Mouse (Mus musculus): ENCODE results near the gene Dab1. TPM values are rescaled to one million over a fixed set of nuclear protein-coding genes. Genes with fewer than 3 reads are reported as not detected.
A peak's percentile ranks its signal among the peaks of the same experiment; 100 is the strongest.

Dab1 gene
- total RNA-seq, 2 experiments from 2014 or later, result 155 to 170 TPM

DNA sequence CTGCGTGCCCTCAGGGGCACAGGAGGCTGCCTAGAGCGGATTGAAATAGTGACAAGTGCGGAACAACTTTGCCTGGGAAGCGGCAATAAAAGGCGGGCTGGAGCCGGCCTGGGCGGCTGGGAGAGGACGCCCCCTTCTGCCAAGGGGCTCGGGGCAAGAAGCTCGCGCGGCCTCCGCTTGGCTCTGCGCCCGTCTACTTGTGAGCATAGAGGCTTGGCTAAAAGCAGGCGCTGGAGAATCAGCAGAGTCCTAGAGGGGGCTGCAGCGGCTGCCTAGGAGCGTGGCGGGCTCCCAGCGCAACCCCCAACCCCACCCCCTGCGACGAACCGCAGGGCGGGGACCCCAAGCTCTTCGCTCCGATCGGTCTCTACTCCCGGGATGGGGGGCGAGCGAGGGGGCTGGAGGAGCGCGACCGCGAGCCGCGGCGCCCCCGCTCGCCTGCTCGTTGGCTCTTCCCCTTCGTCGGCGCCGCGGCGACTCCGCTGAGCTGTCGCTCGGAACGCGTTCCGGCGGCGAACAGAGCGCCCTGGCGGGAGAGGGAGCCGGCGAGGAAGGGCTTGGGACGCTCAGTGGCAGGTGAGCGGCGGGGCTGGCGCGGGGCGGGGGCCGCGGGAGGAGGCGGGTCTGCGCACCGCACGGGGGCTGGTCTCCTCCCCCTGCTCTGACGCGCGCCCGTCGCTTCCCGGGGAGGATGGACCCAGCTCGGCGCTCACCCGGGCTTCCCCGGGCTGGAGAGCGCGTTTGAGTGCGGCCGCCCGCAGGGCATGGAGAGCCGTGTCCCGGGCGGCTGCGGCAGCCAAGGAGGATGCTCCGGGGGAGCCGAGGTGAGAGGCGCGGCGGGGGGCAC lies 748.0 kb downstream of the Dab1 start:
- Histone ChIP-seq H3K27ac (peak overlapping the region; percentile 97), H3K4me3 (peak overlapping the region; percentile 81)
- TF ChIP-seq CTCF (conservative IDR thresholded peaks at IDR 0.05), result peak; percentile 70
- DNase-seq (ENCODE audit: low spot score in 2 of 2), result peak; percentile 84 to 87

DNA sequence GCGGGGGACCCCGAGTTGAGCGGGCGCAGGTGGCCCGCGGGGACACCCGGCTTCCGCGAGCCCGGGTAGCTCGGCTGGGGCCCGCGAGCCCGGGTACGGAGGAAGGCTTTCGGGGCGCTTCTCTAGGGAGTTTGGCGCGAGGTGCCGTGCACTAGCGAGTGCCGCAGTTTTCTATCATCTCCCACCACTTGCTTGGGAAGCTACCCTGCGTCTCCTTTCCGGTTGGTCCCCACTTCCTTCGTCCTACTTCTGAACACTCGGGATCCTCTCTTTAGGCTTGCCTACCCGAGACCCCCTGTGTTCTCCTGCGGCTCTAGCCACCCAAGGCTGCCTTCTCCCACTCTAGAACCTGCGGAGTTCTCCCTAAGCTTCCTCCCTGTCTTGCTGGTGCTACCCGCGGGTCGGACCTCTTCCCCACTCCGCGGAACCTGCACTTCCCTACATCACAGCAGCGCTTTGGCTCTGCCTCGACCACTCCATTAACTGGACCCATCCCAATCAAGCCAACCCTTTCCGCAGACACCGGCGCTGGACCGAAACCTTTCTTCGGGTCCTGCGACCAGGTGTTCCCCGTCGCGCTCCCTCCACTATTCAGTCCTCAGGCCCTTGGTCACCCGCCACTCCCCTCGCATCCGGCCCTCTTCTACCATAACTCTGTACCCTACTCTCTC lies 748.7 kb downstream of the Dab1 start:
- H3K4me3 ChIP-seq, result peak overlapping the region; percentile 81
- peak; percentile 17 to 33 for DNase-seq (ENCODE audit: low spot score in 2 of 2)
- TF ChIP-seq CTCF (conservative IDR thresholded peaks at IDR 0.05), result no peak
- peak overlapping the region; percentile 97 for H3K27ac ChIP-seq

DNA sequence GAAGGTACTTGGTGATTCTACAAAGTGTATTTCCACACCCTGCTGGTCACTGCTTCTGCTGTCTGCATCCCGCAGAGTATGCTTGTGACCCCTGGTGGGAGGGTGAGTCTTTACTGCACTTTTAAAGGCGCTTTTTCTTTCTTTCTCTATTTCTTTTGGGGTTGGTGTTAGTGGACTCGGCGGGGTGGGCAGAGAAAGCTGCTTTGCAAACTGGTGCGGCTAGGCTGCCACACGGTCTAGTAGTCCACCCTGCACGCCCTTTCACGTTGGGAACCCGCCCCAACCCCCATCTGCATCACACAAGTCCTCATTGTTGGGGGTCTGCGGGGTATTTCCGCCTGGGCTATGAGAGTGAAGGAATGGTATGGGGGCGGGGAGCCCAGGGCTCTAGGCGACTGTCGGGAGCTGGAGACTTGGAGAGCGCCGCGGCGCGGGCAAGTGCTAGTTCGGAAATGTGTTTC lies 749.4 kb downstream of the Dab1 start:
- peak overlapping the region; percentile 97 for H3K27ac ChIP-seq
- H3K4me3 ChIP-seq, result peak overlapping the region; percentile 81
- peak; percentile 34; the same call in 1 of the 2 replicates for TF ChIP-seq CTCF (conservative IDR thresholded peaks at IDR 0.05)
- peak; percentile 62 to 70 for DNase-seq (ENCODE audit: low spot score in 2 of 2)

DNA sequence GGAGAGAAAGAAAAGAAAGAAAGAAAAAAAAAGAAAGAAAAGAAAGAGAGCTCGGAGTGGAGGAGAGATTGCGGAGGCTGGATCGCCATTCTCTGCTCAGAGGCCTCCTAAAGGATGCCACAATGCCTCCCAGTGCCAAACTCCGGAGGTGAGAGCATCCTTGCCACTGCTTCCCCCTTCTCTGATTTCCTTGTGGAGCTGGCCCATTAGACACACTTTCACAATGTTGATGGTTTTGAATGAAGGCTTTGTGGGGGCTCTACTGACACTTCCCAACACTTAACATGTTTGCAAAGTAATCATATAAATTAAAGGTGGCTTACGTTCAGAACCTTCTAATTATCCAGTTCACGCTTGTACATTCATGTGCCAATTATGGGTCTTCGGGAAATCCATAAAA lies 749.9 kb downstream of the Dab1 start:
- Histone ChIP-seq H3K27ac (peak overlapping the region; percentile 97), H3K4me3 (peak overlapping the region; percentile 81)
- TF ChIP-seq CTCF (conservative IDR thresholded peaks at IDR 0.05), result no peak
- DNase-seq (ENCODE audit: low spot score in 2 of 2), result no peak

DNA sequence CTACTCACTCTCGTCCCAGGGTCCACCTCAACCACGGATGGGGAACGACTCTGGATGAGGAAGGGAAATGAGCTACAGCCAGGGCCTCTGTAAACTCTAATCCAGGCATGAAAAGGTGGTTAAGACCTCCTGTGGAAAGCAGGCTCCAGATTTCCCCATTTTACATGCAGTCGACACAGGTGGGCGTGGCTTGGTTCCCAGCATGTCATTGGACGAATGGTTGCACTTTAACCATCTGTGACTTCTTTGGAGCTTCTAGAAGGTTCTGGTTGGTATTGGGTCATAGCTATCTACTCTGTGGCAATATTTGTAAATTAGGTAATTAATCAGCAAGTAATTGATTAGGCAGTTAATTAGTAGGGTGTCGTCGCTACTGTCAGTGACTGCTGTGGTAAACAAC lies 752.0 kb downstream of the Dab1 start:
- TF ChIP-seq CTCF (conservative IDR thresholded peaks at IDR 0.05), result no peak
- H3K27ac ChIP-seq, result 0 out of 2 replicates have a peak overlapping the region, but pooled peaks have one; percentile 2
- no peak overlapping the region for H3K4me3 ChIP-seq
- DNase-seq (ENCODE audit: low spot score in 2 of 2), result no peak

DNA sequence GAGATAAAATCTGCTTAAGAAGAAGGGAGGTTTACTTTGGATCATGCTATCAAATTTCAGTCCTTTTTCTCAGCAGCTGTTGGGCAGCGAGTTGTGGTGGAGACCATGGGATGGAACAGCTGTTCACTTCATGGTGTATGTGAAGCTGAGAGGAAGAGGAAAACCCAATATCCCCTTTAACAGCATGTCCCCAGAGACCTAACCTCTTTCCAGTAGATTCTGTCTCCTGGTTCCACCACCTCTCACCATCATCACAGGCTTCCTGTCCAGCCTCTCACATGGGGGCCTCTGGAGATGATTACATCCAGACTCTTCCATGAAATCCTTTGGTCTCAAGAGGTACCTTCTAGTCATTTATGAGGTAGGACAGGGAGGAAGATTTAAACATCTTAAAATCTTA lies 755.0 kb downstream of the Dab1 start:
- TF ChIP-seq CTCF (conservative IDR thresholded peaks at IDR 0.05), result no peak
- H3K27ac ChIP-seq, result no peak overlapping the region
- H3K4me3 ChIP-seq, result no peak overlapping the region
- no peak for DNase-seq (ENCODE audit: low spot score in 2 of 2)

DNA sequence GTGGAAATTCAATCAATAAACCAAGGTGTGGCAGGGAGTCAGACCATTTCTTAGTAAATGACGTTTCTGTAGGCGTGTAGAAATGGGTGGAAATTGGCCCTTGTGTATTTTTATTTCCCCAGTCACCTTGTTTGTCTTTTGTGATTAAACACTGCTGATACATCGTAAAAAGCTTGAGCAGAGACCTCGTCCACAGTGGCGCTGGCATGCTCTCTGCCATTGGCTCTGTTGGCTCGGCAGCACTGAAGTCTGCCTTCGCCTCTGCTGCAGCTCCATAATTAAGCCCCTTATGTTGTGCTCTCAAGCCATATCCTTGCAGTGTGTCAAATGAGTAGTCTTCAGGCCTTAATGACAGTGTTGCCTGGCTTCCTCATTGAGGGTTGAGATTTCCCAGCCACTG lies 765.5 kb downstream of the Dab1 start:
- Histone ChIP-seq H3K27ac (peak overlapping the region; percentile 70), H3K4me3 (no peak overlapping the region)
- no peak for TF ChIP-seq CTCF (conservative IDR thresholded peaks at IDR 0.05)
- DNase-seq (ENCODE audit: low spot score in 2 of 2), result no peak

DNA sequence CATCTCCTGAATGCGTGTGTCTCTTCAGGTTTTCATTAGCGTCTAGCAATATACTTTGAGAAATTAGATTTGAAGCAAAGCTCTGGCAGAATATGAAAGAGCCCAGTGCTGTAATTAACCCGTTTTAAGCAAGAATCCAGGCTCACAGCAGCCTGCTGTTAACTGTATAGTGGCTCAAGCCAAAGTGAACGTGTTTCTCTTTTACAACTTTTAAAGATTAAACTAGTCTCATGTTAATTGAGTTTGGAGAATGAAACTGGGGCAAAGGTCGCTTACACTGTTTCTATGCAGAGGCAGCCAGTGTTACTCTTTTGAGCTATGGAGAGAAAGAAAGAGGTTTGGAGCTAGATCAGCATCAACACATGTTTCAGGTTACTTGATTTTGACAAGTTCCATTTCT lies 766.1 kb downstream of the Dab1 start:
- TF ChIP-seq CTCF (conservative IDR thresholded peaks at IDR 0.05), result no peak
- no peak for DNase-seq (ENCODE audit: low spot score in 2 of 2)
- Histone ChIP-seq H3K27ac (peak overlapping the region; percentile 70), H3K4me3 (no peak overlapping the region; the same call in 1 of the 2 replicates)

DNA sequence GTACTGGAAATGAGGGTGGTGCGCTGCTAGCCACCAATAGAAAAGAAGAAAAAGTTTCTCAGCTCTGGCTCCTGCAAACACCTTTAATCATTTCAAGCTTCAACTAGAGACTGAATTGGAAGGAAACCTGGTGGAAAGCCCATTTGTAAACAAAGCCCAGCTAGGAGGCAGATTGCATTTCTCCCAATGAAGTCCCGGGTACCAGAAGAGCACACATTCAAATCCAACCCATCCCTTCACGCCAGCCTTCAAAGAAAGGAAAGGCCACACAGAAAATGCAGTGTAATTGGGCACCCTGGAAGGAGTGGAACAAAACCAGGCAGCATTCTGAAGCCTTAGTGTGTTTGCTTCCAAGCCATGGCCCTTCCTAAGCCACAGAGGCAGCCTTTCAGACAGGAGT lies 776.4 kb downstream of the Dab1 start:
- peak in 1 of 2 experiments; percentile 48 for DNase-seq (ENCODE audit: low spot score in 2 of 2)
- no peak for TF ChIP-seq CTCF (conservative IDR thresholded peaks at IDR 0.05)
- Histone ChIP-seq H3K27ac (peak overlapping the region; percentile 81), H3K4me3 (no peak overlapping the region)

DNA sequence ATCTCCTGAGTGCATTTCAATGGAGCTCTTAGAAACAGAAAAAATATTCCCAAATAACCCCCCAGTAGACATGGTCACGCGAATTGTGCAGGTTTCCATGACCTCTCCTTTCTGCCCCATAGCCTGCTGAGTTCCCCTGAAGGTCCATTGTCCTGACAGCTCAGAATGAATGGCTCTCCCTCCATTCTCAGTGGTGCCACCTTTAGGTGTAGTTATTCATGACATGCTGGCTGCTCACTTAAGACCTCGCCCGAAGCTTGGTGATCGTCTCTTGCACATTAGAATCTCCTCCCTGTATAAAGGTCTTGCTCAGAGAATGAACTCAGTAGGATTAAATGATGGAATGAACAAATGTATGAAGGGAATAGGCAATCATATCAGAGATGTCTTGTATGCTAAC lies 776.9 kb downstream of the Dab1 start:
- TF ChIP-seq CTCF (conservative IDR thresholded peaks at IDR 0.05), result peak; percentile 65
- peak overlapping the region; percentile 81 for H3K27ac ChIP-seq
- H3K4me3 ChIP-seq, result no peak overlapping the region
- DNase-seq (ENCODE audit: low spot score in 2 of 2), result no peak

DNA sequence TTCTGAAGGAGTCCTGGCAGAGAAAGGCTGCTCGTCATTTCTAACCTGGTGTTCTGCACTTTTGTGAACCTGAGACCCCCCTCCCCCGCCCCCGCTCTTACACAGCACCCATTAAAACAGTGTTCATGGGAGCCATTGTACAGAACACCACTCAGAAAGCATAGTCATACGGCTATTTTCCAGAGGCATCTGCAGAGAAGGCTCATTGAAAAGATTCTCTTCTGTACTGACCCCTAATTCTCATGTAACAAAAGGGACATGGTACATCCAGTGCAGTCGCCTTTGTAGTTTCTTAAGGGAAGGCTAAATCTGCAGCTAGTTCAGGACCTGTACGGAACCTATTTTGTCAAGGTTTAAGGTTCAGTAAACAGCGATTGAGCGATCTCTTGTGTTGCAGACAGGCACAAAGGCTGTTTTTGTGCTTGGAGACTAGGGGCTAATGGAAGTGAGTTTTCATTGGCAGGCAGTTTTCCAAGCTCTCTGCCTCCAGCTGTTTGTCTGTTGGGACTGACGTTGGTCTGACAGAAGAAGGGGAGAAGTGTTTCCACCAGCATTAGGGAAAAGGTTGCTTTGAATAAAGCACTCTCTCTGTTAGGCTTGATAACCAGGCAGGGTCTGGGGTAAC lies 780.1 kb downstream of the Dab1 start:
- no peak overlapping the region; the same call in 1 of the 2 replicates for H3K4me3 ChIP-seq
- DNase-seq (ENCODE audit: low spot score in 2 of 2), result peak in 1 of 2 experiments; percentile 58
- no peak for TF ChIP-seq CTCF (conservative IDR thresholded peaks at IDR 0.05)
- H3K27ac ChIP-seq, result peak overlapping the region; percentile 68

DNA sequence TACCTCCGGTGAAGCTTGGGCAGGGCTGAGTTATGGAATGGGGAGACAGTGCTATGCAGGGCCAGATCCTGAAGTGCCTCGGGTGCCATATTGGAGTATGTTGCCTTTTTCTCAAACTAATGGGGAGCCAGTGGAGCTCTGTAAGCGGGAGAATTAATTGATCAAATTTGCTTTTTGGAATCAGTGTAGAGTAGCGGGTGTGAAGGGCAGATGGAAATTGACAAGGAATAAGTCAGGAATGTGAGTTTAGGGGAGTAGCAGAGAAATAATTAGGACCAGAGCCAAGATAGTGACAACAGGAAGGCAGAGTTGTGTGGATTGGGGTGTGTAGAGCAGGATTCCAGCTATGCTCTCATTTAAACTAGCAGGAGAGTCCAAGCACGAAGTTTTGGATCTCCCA lies 784.9 kb downstream of the Dab1 start:
- DNase-seq (ENCODE audit: low spot score in 2 of 2), result peak in 1 of 2 experiments; percentile 21
- no peak overlapping the region for H3K27ac ChIP-seq
- no peak overlapping the region for H3K4me3 ChIP-seq
- TF ChIP-seq CTCF (conservative IDR thresholded peaks at IDR 0.05), result no peak

DNA sequence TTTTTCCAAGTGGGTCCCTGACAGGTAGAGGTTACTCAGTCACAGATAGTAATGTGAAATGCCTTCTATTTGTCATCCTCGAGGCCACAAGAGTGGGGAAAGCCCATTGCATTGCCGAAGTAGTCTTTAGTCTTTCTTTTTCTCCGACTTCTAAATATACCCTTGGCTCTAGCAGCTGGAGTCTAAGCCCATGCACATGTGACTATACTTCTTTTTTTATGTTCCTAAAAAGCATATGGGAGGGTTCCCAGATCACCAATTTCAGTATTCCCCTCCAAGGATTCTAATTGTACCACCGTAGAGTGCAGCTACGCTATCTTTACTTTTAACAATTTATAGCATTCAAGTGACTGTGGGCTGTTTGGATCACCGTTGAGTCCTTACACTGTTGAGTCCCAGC lies 791.8 kb downstream of the Dab1 start:
- no peak overlapping the region for H3K27ac ChIP-seq
- no peak for TF ChIP-seq CTCF (conservative IDR thresholded peaks at IDR 0.05)

More for the DNA sequence above, 791.8 kb downstream of the Dab1 start:
- no peak for DNase-seq (ENCODE audit: low spot score in 2 of 2)
- no peak overlapping the region for H3K4me3 ChIP-seq

Measured in layer of hippocampus, adult 2 months (tissue).